Mouse (Mus musculus) G1E (cell line): Measurements from ENCODE around the gene Hnrnpul1.

Experiments used
- CTCF ChIP-seq: IDR thresholded peaks from 2 replicates; pipeline ENCODE4 v1.5.1; 2012; ENCODE audit warnings: low read depth, low read length, inconsistent platforms, mixed read lengths
- GATA1 ChIP-seq: IDR thresholded peaks from 2 replicates; pipeline ENCODE4 v1.6.1; 2012; ENCODE audit warnings: borderline replicate concordance, low read length, inconsistent platforms, mixed read lengths
- TAL1 ChIP-seq: conservative IDR thresholded peaks from 2 replicates; pipeline ENCODE4 v1.6.1; 2012; ENCODE audit warnings: low read depth, low read length, inconsistent platforms, mixed read lengths

GRCm38 (mm10) chr7:25802241-25803125, 47.9 kb upstream of the Hnrnpul1 start:
- TF ChIP-seq CTCF, result no peak
- no peak for TF ChIP-seq TAL1
- no peak for TF ChIP-seq GATA1
